Comparison of ENCODE assay signal across 16 mouse cellular contexts in genomic region chr2:125318371-125319061, GRCm38 (mm10).
DNase-seq lines count a peak whose midpoint lies in the region; ATAC-seq and TF ChIP-seq lines count a peak whose summit lies in the region.
"Had no signal": no experiment of that assay in that cellular context is flagged by ENCODE, and none has a peak within 500 bp of the region (broad histone marks: within the 10 kb centered on the region; RNA-seq: fewer than 3 reads in every experiment).

No protein-coding gene starts in this region.

- TF ChIP-seq CTCF in lung, postnatal 0 days (IDR thresholded peaks at IDR 0.05): peak; percentile 21
- peak; percentile 33 for TF ChIP-seq CTCF in Patski (IDR thresholded peaks at IDR 0.05)

- H3K4me3 ChIP-seq in heart, embryonic 13.5 days: no peak overlapping the region
- H3K4me3 ChIP-seq in lung, postnatal 0 days (ENCODE audit: low read depth, low read length): no peak overlapping the region
- H3K4me3 ChIP-seq: erythroblast, embryonic 14.5 days; left cerebral cortex, adult 2 months; midbrain, embryonic 15.5 days had no signal

- WGBS in heart, embryonic 13.5 days: 62% methylated on average over 5 of the region's 5 CpGs
- WGBS in lung, postnatal 0 days: 63% methylated on average over 5 of the region's 5 CpGs

- peak overlapping the region; percentile 36; the same call in 1 of the 2 replicates for H3K27ac ChIP-seq in heart, embryonic 13.5 days (replicated peaks)
- H3K27ac ChIP-seq in lung, postnatal 0 days (ENCODE audit: low read length): 0 out of 2 replicates have a peak overlapping the region, but pooled peaks have one; percentile 43
- H3K27ac ChIP-seq: left cerebral cortex, adult 2 months; midbrain, embryonic 15.5 days had no signal

- intact Hi-C loops in heart, postnatal 36 days (cut with DNase I): no loop called here

- H3K9ac ChIP-seq in heart, embryonic 13.5 days: no peak overlapping the region
- no peak overlapping the region for H3K9ac ChIP-seq in lung, postnatal 0 days (replicated peaks; ENCODE audit: low read depth)
- H3K9ac ChIP-seq: forebrain, postnatal 0 days; midbrain, embryonic 15.5 days had no signal

- TF ChIP-seq EP300 in lung, postnatal 0 days (IDR thresholded peaks at IDR 0.05): no peak

- ATAC-seq in heart, embryonic 13.5 days (ENCODE audit: extremely low read depth, insufficient number of reproducible peaks, low FRiP score, low TSS enrichment): no peak
- peak; percentile 58 for ATAC-seq in lung, postnatal 0 days
- ATAC-seq in Patski: no peak
- ATAC-seq: forebrain, postnatal 0 days; hindbrain, embryonic 16.5 days; midbrain, embryonic 15.5 days had no signal

- DNase-seq in heart, postnatal 36 days: no peak
- peak; percentile 53 for DNase-seq in lung, postnatal 0 days (ENCODE audit: low spot score)
- DNase-seq in lung, postnatal 14 days: no peak
- DNase-seq in Patski (ENCODE audit: low read depth, low spot score): no peak
- DNase-seq in skeletal muscle tissue, adult 2 months (ENCODE audit: low read depth, low spot score): peak; percentile 65
- no peak for DNase-seq in layer of hippocampus, adult 11-12 months (ENCODE audit: low spot score)
- DNase-seq: cerebellum, adult 11 months; forebrain, postnatal 0 days; gastrocnemius, postnatal 36 days; lung, postnatal 36 days; right cerebral cortex, postnatal 25 days had no signal

- POLR2A ChIA-PET in Patski (lab: Charles Lee): no interaction called here

- CTCF ChIA-PET in Patski (lab: Charles Lee): interaction anchor here (1.2 to 2.7 kb wide), 4 partner anchors 15 to 104 kb away, joined by 3 to 11 read pairs (median 3); no protein-coding TSS in a partner anchor

- H3K4me1 ChIP-seq in heart, embryonic 13.5 days: peaks cover 29% of the 10 kb centered on the region
- H3K4me1 ChIP-seq in lung, postnatal 0 days (ENCODE audit: insufficient read depth, low read depth, low read length): no peaks in the 10 kb centered on the region
- H3K4me1 ChIP-seq: midbrain, embryonic 15.5 days had no signal

- no peaks in the 10 kb centered on the region for H3K9me3 ChIP-seq in heart, embryonic 13.5 days
- no peaks in the 10 kb centered on the region for H3K9me3 ChIP-seq in lung, postnatal 0 days (ENCODE audit: low read length)
- H3K9me3 ChIP-seq: midbrain, embryonic 15.5 days had no signal

- no peak overlapping the region for H3K4me2 ChIP-seq in heart, embryonic 13.5 days
- H3K4me2 ChIP-seq in lung, postnatal 0 days (replicated peaks; ENCODE audit: low read depth, low read length): no peak overlapping the region
- H3K4me2 ChIP-seq: midbrain, embryonic 15.5 days had no signal

- H3K36me3 ChIP-seq in heart, embryonic 13.5 days: peaks cover 71% of the 10 kb centered on the region
- H3K36me3 ChIP-seq in lung, postnatal 0 days (ENCODE audit: insufficient read depth, low read length): no peaks in the 10 kb centered on the region

- in situ Hi-C loops in Patski (cut with MboI; ENCODE audit: low pct_unique_long_range_greater_than_20kb): no loop called here

- H3K27me3 ChIP-seq in heart, embryonic 13.5 days (replicated peaks): no peaks in the 10 kb centered on the region
- H3K27me3 ChIP-seq in lung, postnatal 0 days (replicated peaks; ENCODE audit: insufficient read depth, low read length): no peaks in the 10 kb centered on the region
- no peaks in the 10 kb centered on the region for H3K27me3 ChIP-seq in Patski
- H3K27me3 ChIP-seq: midbrain, embryonic 15.5 days had no signal

Comparison
In these comparisons a context has a peak if more than half of its experiments do, and no peak if none do; other contexts are left out.
1. DNase-seq: peak in lung, postnatal 0 days (single experiment) and skeletal muscle tissue, adult 2 months (single experiment); none in heart, postnatal 36 days (0 of 2), lung, postnatal 14 days (single experiment), Patski (single experiment) and layer of hippocampus, adult 11-12 months (single experiment).